Mouse (Mus musculus) brain, embryonic 14.5 days (tissue): Measurements from ENCODE around the gene Prpf4.

Experiments
- CTCF ChIP-seq: fragments of 200-500 bp; IDR thresholded peaks from 2 replicates; pipeline ENCODE4 v1.5.1; 2012; ENCODE audit warnings: inconsistent platforms, mild to moderate bottlenecking, moderate library complexity, borderline replicate concordance; ENCODE audit not compliant: insufficient read depth, insufficient read length; ENCODE audit errors: extremely low read depth
- POLR2A ChIP-seq: fragments of 200-500 bp; IDR thresholded peaks from 2 replicates; pipeline ENCODE4 v1.6.1; 2012; ENCODE audit warnings: mild to moderate bottlenecking, inconsistent platforms, borderline replicate concordance; ENCODE audit not compliant: poor library complexity, insufficient read depth, insufficient read length, severe bottlenecking; ENCODE audit errors: extremely low read depth

DNA sequence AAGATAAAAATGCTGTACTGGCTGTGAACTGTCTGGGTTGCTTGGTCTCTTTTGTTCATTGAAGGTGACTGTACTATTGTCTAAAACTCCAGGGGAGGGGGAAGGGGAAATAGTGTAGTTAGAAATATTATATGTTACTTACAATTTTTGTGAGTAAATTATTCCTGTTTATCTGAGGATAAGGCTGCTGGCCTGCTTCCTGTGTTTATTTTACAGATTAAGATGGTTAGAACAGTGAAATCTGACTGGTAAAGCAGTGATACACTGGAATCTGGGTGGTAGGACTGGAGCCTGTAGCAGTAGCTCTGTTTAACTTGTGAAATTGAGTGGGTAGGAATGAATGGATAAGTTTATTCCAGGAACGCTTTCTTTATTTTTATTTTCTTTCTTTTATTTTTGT lies 46.6 kb upstream of the Prpf4 start:
- TF ChIP-seq POLR2A, result no peak
- TF ChIP-seq CTCF, result no peak
